Mouse (Mus musculus): ENCODE results near the gene Arid2.

GRCm38 (mm10) chr15:96395071-96395470, 107.8 kb downstream of the Arid2 start:
- TF ChIP-seq EP300 (IDR thresholded peaks at IDR 0.05; ENCODE audit: low read depth in 1 of 2, low read length in 2 of 2) (no peak), ZMIZ1 (IDR thresholded peaks at IDR 0.05; ENCODE audit: low read depth, low read length) (no peak), RAD21 (IDR thresholded peaks at IDR 0.05; ENCODE audit: low read depth, low read length) (no peak), UBTF (IDR thresholded peaks at IDR 0.05; ENCODE audit: borderline replicate concordance, insufficient read depth, low read depth, low read length) (no peak), SIN3A (IDR thresholded peaks at IDR 0.05; ENCODE audit: low read length) (no peak), TAL1 (IDR thresholded peaks at IDR 0.05; ENCODE audit: low read length) (no peak), RCOR1 (IDR thresholded peaks at IDR 0.05; ENCODE audit: low read depth, low read length) (no peak)

Data from MEL (cell line).